ENCODE assay signal across 13 mouse cellular contexts in genomic region chr12:87193008-87193407, GRCm38 (mm10). TPM values are rescaled to one million over a fixed set of nuclear protein-coding genes. Genes with fewer than 3 reads are reported as not detected.
"Had no signal": no experiment of that assay in that cellular context is flagged by ENCODE, and none has a peak within 500 bp of the region (broad histone marks: within the 10 kb centered on the region; RNA-seq: fewer than 3 reads in every experiment).

No protein-coding gene starts in this region.

- H3K27ac ChIP-seq: intestine, embryonic 15.5 days; limb, embryonic 13.5 days; liver, embryonic 14.5 days; neural tube, embryonic 15.5 days had no signal

- H3K36me3 ChIP-seq: intestine, embryonic 15.5 days; limb, embryonic 13.5 days; neural tube, embryonic 15.5 days had no signal

- DNase-seq: kidney, adult 18-20 months; kidney, postnatal 10 days; left cerebral cortex, postnatal 4 days; lung, adult 18-20 months; lung, postnatal 36 days; right cerebral cortex, postnatal 14 days had no signal

- H3K4me1 ChIP-seq: intestine, embryonic 15.5 days had no signal

- H3K4me3 ChIP-seq: intestine, embryonic 15.5 days; limb, embryonic 13.5 days; megakaryocyte, embryonic 14.5 days; myocyte; neural tube, embryonic 15.5 days had no signal

- H3K27me3 ChIP-seq: intestine, embryonic 15.5 days; limb, embryonic 13.5 days; megakaryocyte, embryonic 14.5 days; neural tube, embryonic 15.5 days had no signal

- H3K9me3 ChIP-seq: intestine, embryonic 15.5 days; limb, embryonic 13.5 days; megakaryocyte, embryonic 14.5 days; neural tube, embryonic 15.5 days had no signal

- ATAC-seq: intestine, embryonic 15.5 days had no signal

RNA-seq across cellular contexts. Expression of gene Samd15, which starts 6.5 kb away (rescaled TPM):
- total RNA-seq: liver, adult 2 months had no signal
- polyA plus RNA-seq: liver, adult 2 months had no signal

RNA-seq across cellular contexts. Expression of gene Noxred1, which starts 45.5 kb away (rescaled TPM):
- total RNA-seq: liver, adult 2 months had no signal
